Mouse (Mus musculus) neural tube, embryonic 14.5 days (tissue): ENCODE measurements around the gene Itga10. TPM values are rescaled to one million over a fixed set of nuclear protein-coding genes. Genes with fewer than 3 reads are reported as not detected.

ENCODE experiments used
- ATAC-seq: fragments of 200-750 bp; cut with Nextera tagmentation; 2 replicates; pipeline ENCODE4 v1.8.0; 2017; ENCODE audit warnings: low read depth, mild to moderate bottlenecking, moderate TSS enrichment, moderate library complexity
- H3K27ac ChIP-seq: fragments of 300-500 bp; sonication (generic); 2 replicates; pipeline ENCODE4 v1.5.1; 2014; ENCODE audit warnings: low read depth, mild to moderate bottlenecking, control low read depth, low read length, moderate library complexity, mixed read lengths
- H3K27me3 ChIP-seq: fragments of 300-500 bp; sonication (generic); 2 replicates; pipeline ENCODE4 v1.6.1; 2014; ENCODE audit warnings: low read length; ENCODE audit not compliant: control insufficient read depth, insufficient read depth
- H3K36me3 ChIP-seq: fragments of 300-500 bp; sonication (generic); 2 replicates; pipeline ENCODE4 v1.6.1; 2014; ENCODE audit warnings: low read length, mixed read lengths; ENCODE audit not compliant: control insufficient read depth, insufficient read depth
- H3K4me1 ChIP-seq: fragments of 300-500 bp; sonication (generic); 2 replicates; pipeline ENCODE4 v1.6.1; 2014; ENCODE audit warnings: low read length; ENCODE audit not compliant: control insufficient read depth, insufficient read depth
- H3K4me2 ChIP-seq: fragments of 300-500 bp; sonication (generic); 2 replicates; pipeline ENCODE4 v1.6.1; 2014; ENCODE audit warnings: mild to moderate bottlenecking, low read depth, low read length, control low read depth
- H3K4me3 ChIP-seq: fragments of 300-500 bp; sonication (generic); 2 replicates; pipeline ENCODE4 v1.5.1; 2014; ENCODE audit warnings: low read depth, low read length, control low read depth, mixed read lengths
- H3K9ac ChIP-seq: fragments of 300-500 bp; sonication (generic); replicated peaks from 2 replicates; pipeline ENCODE4 v1.6.1; 2014; ENCODE audit warnings: low read depth, mild to moderate bottlenecking, control low read depth, low read length, mixed read lengths
- H3K9me3 ChIP-seq: fragments of 300-500 bp; sonication (generic); 2 replicates; pipeline ENCODE4 v1.6.1; 2016; ENCODE audit warnings: low read length; ENCODE audit not compliant: control insufficient read depth
- WGBS: fragments of 180-500 bp; shearing (Covaris S2); extraction: QIAGEN DNeasy Blood & Tissue Kit; methylation state at CpG from one replicate; pipeline ENCODE4 v1.1.7; 2014; 5-methylcytosine and 5-hydroxymethylcytosine counted together
- polyA plus RNA-seq: library from polyadenylated mRNA; unstranded; fragments of >200 nt; fragmentation: Nextera tagmentation; extraction: Ambion mirVana; gene quantifications from 2 replicates; pipeline ENCODE4 v1.2.1, GENCODE M21; 2014

Itga10 gene
- polyA plus RNA-seq, 1 experiment from 2014 or later, result 1.3 TPM

DNA sequence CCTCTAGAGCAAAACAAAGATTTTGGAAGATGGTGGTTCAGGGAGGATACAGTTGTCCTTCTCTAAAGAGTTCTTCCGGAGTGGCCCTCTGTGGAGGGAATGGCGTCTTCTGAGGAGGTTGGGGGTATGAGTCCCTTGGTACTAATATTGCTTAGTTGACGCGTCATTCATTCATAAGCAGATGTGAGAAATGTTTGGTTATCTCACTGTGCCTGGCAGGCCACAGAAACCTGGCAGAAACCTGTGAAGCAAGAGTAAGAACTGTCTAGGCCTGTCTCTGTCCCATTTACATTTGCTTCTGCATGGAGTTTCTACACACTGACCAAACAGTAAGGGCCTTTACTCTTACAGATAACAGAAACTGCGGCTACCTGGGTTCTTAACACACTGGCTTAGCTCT lies 26.1 kb downstream of the Itga10 start:
- Histone ChIP-seq H3K4me1 (no peaks in the 10 kb centered on the region), H3K27me3 (no peaks in the 10 kb centered on the region), H3K4me3 (no peak overlapping the region), H3K36me3 (no peaks in the 10 kb centered on the region), H3K9ac (no peak overlapping the region), H3K4me2 (no peak overlapping the region), H3K9me3 (no peaks in the 10 kb centered on the region), H3K27ac (no peak overlapping the region)
- WGBS, result 95% methylated on average over 5 of the region's 5 CpGs
- ATAC-seq, result no peak

- WGBS, result 64% methylated on average over 4 of the region's 4 CpGs
- no peak for ATAC-seq
- Histone ChIP-seq H3K9ac (no peak overlapping the region), H3K36me3 (no peaks in the 10 kb centered on the region), H3K27me3 (no peaks in the 10 kb centered on the region), H3K4me2 (no peak overlapping the region), H3K27ac (no peak overlapping the region), H3K4me1 (no peaks in the 10 kb centered on the region), H3K4me3 (no peak overlapping the region), H3K9me3 (no peaks in the 10 kb centered on the region)
These were observed 28.1 kb downstream of the Itga10 start for GRCm38 (mm10) chr3:96673514-96673913.

- no peaks in the 10 kb centered on the region for H3K36me3 ChIP-seq
- no peak for ATAC-seq
- H3K27ac ChIP-seq, result no peak overlapping the region
- H3K9me3 ChIP-seq, result no peaks in the 10 kb centered on the region
- no peak overlapping the region for H3K4me3 ChIP-seq
- H3K4me2 ChIP-seq, result no peak overlapping the region
- H3K27me3 ChIP-seq, result no peaks in the 10 kb centered on the region
- no peak overlapping the region for H3K9ac ChIP-seq
- H3K4me1 ChIP-seq, result no peaks in the 10 kb centered on the region
- 68% methylated on average over 8 of the region's 8 CpGs for WGBS
These were observed 29.1 kb downstream of the Itga10 start for GRCm38 (mm10) chr3:96674442-96674841.

DNA sequence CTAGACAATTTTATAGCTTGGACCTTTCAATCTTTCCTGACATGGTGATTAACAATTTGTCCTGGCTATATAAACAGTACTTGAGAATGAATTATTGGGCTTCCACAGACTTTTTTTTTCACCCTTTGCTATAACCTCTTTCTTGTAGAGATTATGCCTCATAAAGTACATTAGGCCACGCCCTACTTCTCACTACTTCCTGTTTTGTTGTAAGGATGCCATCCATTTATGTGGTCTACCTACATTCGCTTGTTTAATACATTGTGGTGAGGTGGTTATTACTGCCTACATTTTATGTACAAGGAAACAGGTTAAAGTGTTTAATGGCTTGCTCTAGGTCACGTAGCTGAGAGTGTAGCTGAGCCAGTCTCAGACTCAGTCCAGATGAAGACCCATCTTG lies 29.8 kb downstream of the Itga10 start:
- Histone ChIP-seq H3K4me1 (no peaks in the 10 kb centered on the region), H3K4me3 (no peak overlapping the region), H3K27me3 (no peaks in the 10 kb centered on the region), H3K9me3 (no peaks in the 10 kb centered on the region), H3K9ac (no peak overlapping the region), H3K4me2 (no peak overlapping the region), H3K27ac (no peak overlapping the region), H3K36me3 (no peaks in the 10 kb centered on the region)
- 70% methylated on average over 3 of the region's 3 CpGs for WGBS
- no peak for ATAC-seq

DNA sequence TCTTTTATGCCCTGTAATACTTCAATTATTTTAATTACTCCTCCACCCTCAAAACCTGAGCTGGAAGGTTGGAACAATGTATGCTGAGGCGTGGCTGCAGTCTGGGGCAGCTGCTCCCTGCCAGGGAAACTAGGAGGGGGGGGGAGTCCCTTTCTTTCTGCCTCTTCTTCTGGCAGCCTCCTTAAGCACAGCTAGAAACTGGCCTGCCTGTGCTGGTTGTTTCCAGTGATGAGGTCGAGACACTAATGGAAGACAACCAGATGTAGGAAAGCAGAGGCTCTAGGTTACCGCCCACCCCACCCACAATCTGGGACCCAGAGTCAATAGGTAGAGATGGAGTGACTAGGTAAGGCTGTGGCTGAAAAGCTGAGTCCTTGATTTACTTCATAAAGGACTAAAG lies 30.3 kb downstream of the Itga10 start:
- Histone ChIP-seq H3K4me3 (no peak overlapping the region), H3K4me2 (no peak overlapping the region), H3K27ac (no peak overlapping the region), H3K36me3 (no peaks in the 10 kb centered on the region), H3K27me3 (no peaks in the 10 kb centered on the region), H3K9me3 (no peaks in the 10 kb centered on the region), H3K9ac (no peak overlapping the region), H3K4me1 (no peaks in the 10 kb centered on the region)
- WGBS, result 32% methylated on average over 3 of the region's 3 CpGs
- ATAC-seq, result no peak

DNA sequence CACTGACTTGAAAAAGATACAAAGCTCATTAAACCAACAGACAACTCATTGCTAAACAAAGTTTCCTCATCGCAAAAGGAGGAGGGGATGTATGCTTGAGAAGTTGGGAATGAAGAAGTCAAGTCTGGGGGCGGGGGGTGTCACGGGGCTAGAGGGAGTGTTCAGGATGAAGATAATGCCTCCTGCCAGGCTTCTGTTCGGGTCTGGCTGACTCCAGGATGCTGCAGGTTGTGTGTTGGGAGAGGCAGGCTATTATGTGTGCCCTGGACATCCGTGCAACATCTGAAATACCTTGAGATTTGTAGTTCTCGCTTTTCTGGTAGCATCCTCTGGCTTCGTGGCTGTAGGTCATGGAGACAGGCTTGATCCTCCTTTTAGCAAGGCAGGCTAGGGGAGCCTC lies 33.1 kb downstream of the Itga10 start:
- Histone ChIP-seq H3K4me2 (no peak overlapping the region), H3K36me3 (no peaks in the 10 kb centered on the region), H3K27me3 (no peaks in the 10 kb centered on the region), H3K4me3 (no peak overlapping the region), H3K27ac (no peak overlapping the region), H3K9ac (no peak overlapping the region), H3K4me1 (no peaks in the 10 kb centered on the region), H3K9me3 (no peaks in the 10 kb centered on the region)
- WGBS, result 69% methylated on average over 7 of the region's 7 CpGs
- ATAC-seq, result no peak

DNA sequence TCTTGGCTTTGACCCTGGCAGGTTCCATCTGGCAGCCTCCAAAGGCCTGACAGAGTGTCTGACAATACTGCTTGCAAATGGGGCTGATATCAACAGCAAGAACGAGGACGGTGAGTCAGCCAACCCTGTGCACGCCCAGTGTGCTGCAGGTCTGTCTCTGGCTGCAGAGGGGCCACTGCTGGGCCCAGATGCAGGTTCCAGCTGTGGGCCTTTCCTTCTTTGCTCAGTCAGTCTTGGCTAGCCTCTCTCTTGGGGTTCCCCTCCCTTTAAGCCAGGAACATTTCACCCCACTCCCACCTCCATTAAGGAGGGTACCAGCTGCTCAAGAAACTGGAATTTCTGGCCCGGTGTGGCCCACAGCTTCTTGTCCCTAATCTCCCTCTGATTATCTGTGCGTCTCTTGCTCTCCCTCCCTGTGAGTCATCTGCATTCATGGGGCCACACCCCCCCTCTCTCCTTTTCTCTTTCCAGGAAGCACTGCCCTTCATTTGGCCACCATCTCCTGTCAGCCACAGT lies 33.8 kb downstream of the Itga10 start:
- no peak overlapping the region for H3K4me3 ChIP-seq
- no peak for ATAC-seq
- H3K4me2 ChIP-seq, result no peak overlapping the region
- H3K27me3 ChIP-seq, result no peaks in the 10 kb centered on the region
- H3K36me3 ChIP-seq, result no peaks in the 10 kb centered on the region
- no peaks in the 10 kb centered on the region for H3K9me3 ChIP-seq
- WGBS, result 41% methylated on average over 5 of the region's 5 CpGs
- H3K4me1 ChIP-seq, result no peaks in the 10 kb centered on the region
- no peak overlapping the region for H3K9ac ChIP-seq
- no peak overlapping the region for H3K27ac ChIP-seq

DNA sequence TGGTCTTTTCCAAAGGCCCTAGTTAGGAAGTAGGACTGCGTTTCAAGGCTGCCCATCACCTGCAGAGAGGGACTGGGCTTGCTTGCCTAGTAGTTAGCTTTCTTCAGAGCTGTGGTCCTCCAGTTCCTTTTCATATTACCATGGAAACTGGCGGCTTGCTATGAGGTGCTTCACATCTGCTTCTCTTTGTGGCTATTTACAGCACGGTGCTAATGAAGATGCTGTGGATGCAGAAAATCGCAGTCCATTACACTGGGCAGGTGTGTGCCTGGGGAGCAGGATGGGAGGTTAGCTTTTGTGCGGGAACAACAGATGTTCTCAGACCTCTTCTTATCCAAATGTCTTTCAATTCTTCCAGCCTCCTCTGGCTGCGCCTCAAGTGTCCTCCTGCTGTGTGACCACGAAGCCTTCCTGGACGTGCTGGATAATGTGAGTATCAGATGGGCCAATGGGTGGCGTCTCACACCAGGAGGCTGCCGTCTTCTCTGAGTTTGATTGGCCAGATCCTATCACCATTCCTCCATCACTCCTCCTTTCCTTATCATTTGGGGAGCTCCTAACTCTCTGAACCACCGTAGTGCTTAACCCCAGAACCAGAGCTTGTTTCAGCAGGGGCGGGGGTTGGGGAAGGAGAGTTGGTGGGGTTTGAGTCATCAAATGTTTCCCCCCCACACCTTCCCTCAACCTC lies 35.0 kb downstream of the Itga10 start:
- WGBS, result 15% methylated on average over 12 of the region's 12 CpGs
- 0 out of 2 replicates have a peak, but pooled peaks have one; percentile 24 for ATAC-seq

DNA sequence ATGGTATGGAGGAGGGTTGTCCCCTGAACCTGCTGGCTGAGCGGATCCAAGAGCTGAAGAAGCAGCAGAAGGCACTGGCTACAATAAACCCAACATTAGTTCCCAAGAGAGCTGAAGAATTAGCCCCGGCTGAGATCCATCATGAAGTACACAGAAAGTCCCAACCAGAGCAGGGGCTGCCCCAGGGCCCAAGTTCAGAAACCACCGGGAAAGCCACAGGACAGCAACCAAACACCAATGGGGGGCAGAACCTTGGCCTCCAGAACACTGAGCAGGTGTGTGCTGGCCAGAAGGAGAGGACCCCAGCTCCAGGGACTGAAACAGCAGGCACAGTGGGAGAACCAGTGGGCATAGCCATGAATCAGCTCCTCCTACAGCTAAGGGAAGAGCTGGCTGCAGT lies 38.1 kb downstream of the Itga10 start:
- Histone ChIP-seq H3K4me3 (no peak overlapping the region), H3K4me1 (no peaks in the 10 kb centered on the region), H3K9me3 (no peaks in the 10 kb centered on the region), H3K4me2 (no peak overlapping the region), H3K36me3 (no peaks in the 10 kb centered on the region), H3K27ac (no peak overlapping the region), H3K9ac (no peak overlapping the region), H3K27me3 (no peaks in the 10 kb centered on the region)
- ATAC-seq, result no peak
- 91% methylated on average over 3 of the region's 3 CpGs for WGBS

More for the DNA sequence above, 35.0 kb downstream of the Itga10 start:
- no peaks in the 10 kb centered on the region for H3K9me3 ChIP-seq
- H3K4me3 ChIP-seq, result no peak overlapping the region
- no peaks in the 10 kb centered on the region for H3K27me3 ChIP-seq
- no peaks in the 10 kb centered on the region for H3K36me3 ChIP-seq
- no peak overlapping the region for H3K27ac ChIP-seq
- H3K4me2 ChIP-seq, result no peak overlapping the region
- no peak overlapping the region for H3K9ac ChIP-seq
- H3K4me1 ChIP-seq, result no peaks in the 10 kb centered on the region
